Mouse (Mus musculus): ENCODE data around the gene Vmn1r120. TPM values are rescaled to one million over a fixed set of nuclear protein-coding genes. Genes with fewer than 3 reads are reported as not detected.
"Not testable (repeated sequence)": the region's sequence is repeated elsewhere in the genome, so short reads cannot be mapped to it uniquely, and the experiment has no call there.

Gene Vmn1r120
- not detected for total RNA-seq (2021)
- long read RNA-seq, experiment 1: 0 reads
- long read RNA-seq, experiment 2: 0 reads

DNA sequence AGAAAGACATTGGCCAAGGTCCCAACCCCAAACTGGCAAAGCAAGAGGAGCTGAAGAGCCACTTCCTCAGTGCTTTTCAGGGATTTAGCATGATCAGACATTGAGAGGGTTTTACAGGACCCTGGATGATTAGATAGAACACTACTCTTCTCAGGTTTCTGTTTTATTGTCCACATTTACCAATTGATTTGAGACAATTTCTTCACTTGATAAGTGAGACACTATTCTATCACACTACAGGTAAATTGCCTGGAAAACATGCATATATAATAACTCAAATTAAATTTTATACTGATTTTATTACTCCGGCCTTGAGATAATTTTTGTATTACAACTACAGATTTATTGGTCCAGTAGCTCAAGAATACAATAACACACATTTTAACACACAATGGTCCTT lies at the start of gene Vmn1r120:
TSS of gene Vmn1r120 (minus strand) at position 101 of the 400 bp plus-strand sequence.
- not testable (repeated sequence) for DNase-seq

DNA sequence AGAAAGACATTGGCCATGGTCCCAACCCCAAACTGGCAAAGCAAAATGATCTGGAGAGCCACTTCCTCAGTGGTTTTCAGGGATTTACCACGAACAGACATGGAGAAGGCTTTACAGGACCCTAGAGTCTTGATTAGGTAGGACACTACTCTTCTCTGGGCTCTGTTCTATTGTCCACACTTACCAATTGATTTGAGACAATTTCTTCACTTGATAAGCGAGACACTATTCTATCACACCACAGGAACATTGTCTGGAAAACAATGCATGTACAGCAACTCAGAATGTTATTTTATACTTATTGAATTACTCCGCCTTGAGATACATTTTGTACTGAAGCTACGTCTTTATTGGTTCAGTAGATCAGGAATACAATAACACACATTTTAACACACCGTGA lies 44.8 kb upstream of the Vmn1r120 start, which contains the start of gene Vmn1r121:
TSS of gene Vmn1r121 (minus strand) at position 101 of the 400 bp plus-strand sequence.
- DNase-seq: not testable (repeated sequence)

DNA sequence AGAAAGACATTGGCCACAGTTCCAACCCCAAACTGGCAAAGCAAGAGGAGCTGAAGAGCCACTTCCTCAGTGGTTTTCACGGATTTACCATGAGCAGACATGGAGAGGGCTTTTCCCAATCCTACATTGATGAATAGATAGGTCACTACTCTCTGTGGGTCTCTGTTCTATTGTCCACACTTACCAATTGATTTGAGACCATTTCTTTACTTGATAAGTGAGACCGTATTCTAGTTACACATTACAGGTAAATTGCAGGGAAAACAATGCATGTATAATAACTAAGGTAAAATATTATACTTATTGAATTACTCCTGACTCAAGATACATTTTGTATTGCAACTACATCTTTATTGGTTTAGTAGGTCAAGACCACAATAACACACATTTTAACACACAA lies 41.2 kb downstream of the Vmn1r120 start, which contains the start of gene Vmn1r119:
TSS of gene Vmn1r119 (minus strand) at position 101 of the 400 bp plus-strand sequence.
- DNase-seq: not testable (repeated sequence)

Other genes with a start within 250 kb of the Vmn1r120 start
- not detected for gene Vmn1r114, start 241.6 kb downstream of the Vmn1r120 start, total RNA-seq (2021)
- not detected for gene Vmn1r115, start 208.8 kb downstream of the Vmn1r120 start, total RNA-seq (2021)
- not detected for gene Vmn1r116, start 181.5 kb downstream of the Vmn1r120 start, total RNA-seq (2021)
- gene Vmn1r117, start 169.7 kb downstream of the Vmn1r120 start, total RNA-seq (2021): not detected
- gene Vmn1r118, start 141.4 kb downstream of the Vmn1r120 start, total RNA-seq (2021): not detected
- not detected for gene Vmn1r119, start 41.3 kb downstream of the Vmn1r120 start, total RNA-seq (2021)
- gene Vmn1r121, start 44.7 kb upstream of the Vmn1r120 start, total RNA-seq (2021): not detected
- gene Vmn1r122, start 80.3 kb upstream of the Vmn1r120 start, total RNA-seq (2021): not detected
- gene Vmn1r123, start 108.4 kb upstream of the Vmn1r120 start, total RNA-seq (2021): not detected
- gene Gm5157, start 136.6 kb upstream of the Vmn1r120 start, total RNA-seq (2021): not detected
- not detected for gene Vmn1r124, start 206.8 kb upstream of the Vmn1r120 start, total RNA-seq (2021)
- not detected for gene Vmn1r125, start 218.4 kb upstream of the Vmn1r120 start, total RNA-seq (2021)
- gene Vmn1r126, start 247.7 kb upstream of the Vmn1r120 start, total RNA-seq (2021): not detected